Mouse (Mus musculus) CH12.LX (cell line): ENCODE results near the gene AL732309.1. TPM values are rescaled to one million over a fixed set of nuclear protein-coding genes. Genes with fewer than 3 reads are reported as not detected.

Experiments used
- DNase-seq: peaks from one replicate; pipeline ENCODE4 v3.0.0-alpha.2; 2013; ENCODE audit errors: extremely low read depth
- H3K27ac ChIP-seq: 2 replicates; pipeline ENCODE4 v1.5.1; 2012; ENCODE audit warnings: low read depth, mild to moderate bottlenecking, control low read depth, moderate library complexity; ENCODE audit not compliant: insufficient read depth
- H3K27me3 ChIP-seq: replicated peaks from 2 replicates; pipeline ENCODE3; 2012; ENCODE audit warnings: inconsistent platforms
- H3K36me3 ChIP-seq, 2 experiments: replicated peaks in 1 of 2; 2 replicates each; pipeline versions ENCODE3 to v1.6.1; 2012; ENCODE audit warnings: inconsistent platforms in 1 of 2, low read length in 1 of 2, mild to moderate bottlenecking in 1 of 2, mixed read lengths in 1 of 2, moderate library complexity in 1 of 2; ENCODE audit not compliant: control insufficient read depth in 1 of 2, insufficient read depth in 1 of 2
- H3K4me1 ChIP-seq, 2 experiments: 2 replicates each; pipeline ENCODE4 v1.6.1; 2012; ENCODE audit warnings: inconsistent platforms in 1 of 2, moderate library complexity in 1 of 2; ENCODE audit not compliant: insufficient read depth in 2 of 2, control insufficient read depth in 1 of 2
- H3K4me2 ChIP-seq: 2 replicates; pipeline ENCODE4 v1.6.1; 2012; ENCODE audit warnings: low read depth, mild to moderate bottlenecking, control low read depth; ENCODE audit not compliant: poor library complexity, insufficient read depth, severe bottlenecking
- H3K4me3 ChIP-seq, 3 experiments: fragments of 150-350 bp in 1 of 3; sonication (generic) in 1 of 3; replicated peaks in 1 of 3; 2 replicates each; pipeline versions ENCODE3 to v1.5.1; 2011 to 2012; ENCODE audit warnings: low read depth in 2 of 3, low read length in 2 of 3, mild to moderate bottlenecking in 2 of 3, moderate library complexity in 2 of 3, control low read depth in 1 of 3, improper control_type of control experiment in 1 of 3, inconsistent platforms in 1 of 3, mixed read lengths in 1 of 3; ENCODE audit not compliant: poor library complexity in 1 of 3
- H3K79me2 ChIP-seq: replicated peaks from 2 replicates; pipeline ENCODE4 v1.6.1; 2012; ENCODE audit warnings: mild to moderate bottlenecking, moderate library complexity; ENCODE audit not compliant: control insufficient read depth, poor library complexity, insufficient read depth, severe bottlenecking; ENCODE audit errors: extremely low read depth
- H3K9ac ChIP-seq: 2 replicates; pipeline ENCODE4 v1.6.1; 2012; ENCODE audit warnings: low read depth, mild to moderate bottlenecking, control low read depth, moderate library complexity; ENCODE audit not compliant: insufficient read depth
- H3K9me3 ChIP-seq: replicated peaks from 2 replicates; pipeline ENCODE3; 2012; ENCODE audit warnings: low read length, inconsistent platforms, mixed read lengths
- CHD1 ChIP-seq: IDR thresholded peaks from 2 replicates; pipeline ENCODE4 v1.6.1; 2012; ENCODE audit warnings: low read depth, low read length, improper control_type of control experiment, inconsistent platforms
- CTCF ChIP-seq, 2 experiments: IDR thresholded peaks in 1 of 2; conservative IDR thresholded peaks in 1 of 2; 2 replicates each; pipeline ENCODE4 v1.5.1; 2011 to 2012; ENCODE audit warnings: low read depth in 2 of 2, low read length in 2 of 2, improper control_type of control experiment in 1 of 2, inconsistent platforms in 1 of 2, mild to moderate bottlenecking in 1 of 2, moderate library complexity in 1 of 2
- ELF1 ChIP-seq: IDR thresholded peaks from 2 replicates; pipeline ENCODE4 v1.6.1; 2014; ENCODE audit warnings: low read depth, mild to moderate bottlenecking, inconsistent platforms, low read length, improper control_type of control experiment
- ETS1 ChIP-seq: conservative IDR thresholded peaks from 2 replicates; pipeline ENCODE4 v1.6.1; 2012; ENCODE audit warnings: low read depth, mild to moderate bottlenecking, inconsistent platforms, low read length, improper control_type of control experiment, moderate library complexity
- JUN ChIP-seq: IDR thresholded peaks from 2 replicates; pipeline ENCODE4 v1.6.1; 2011; ENCODE audit warnings: low read depth, mild to moderate bottlenecking, low read length, improper control_type of control experiment, moderate library complexity; ENCODE audit not compliant: insufficient read depth
- MAX ChIP-seq: IDR thresholded peaks from 2 replicates; pipeline ENCODE4 v1.6.1; 2011; ENCODE audit warnings: low read length, improper control_type of control experiment
- MAZ ChIP-seq: IDR thresholded peaks from 2 replicates; pipeline ENCODE4 v1.6.1; 2012; ENCODE audit warnings: low read depth, mild to moderate bottlenecking, inconsistent platforms, low read length, improper control_type of control experiment, moderate library complexity
- MEF2A ChIP-seq: IDR thresholded peaks from 2 replicates; pipeline ENCODE4 v1.6.1; 2014; ENCODE audit warnings: low read depth, mild to moderate bottlenecking, inconsistent platforms, low read length, improper control_type of control experiment, borderline replicate concordance
- MXI1 ChIP-seq: IDR thresholded peaks from 2 replicates; pipeline ENCODE4 v1.6.1; 2011; ENCODE audit warnings: mild to moderate bottlenecking, low read depth, low read length, improper control_type of control experiment
- MYC ChIP-seq: IDR thresholded peaks from 2 replicates; pipeline ENCODE4 v1.6.1; 2011; ENCODE audit warnings: low read depth, mild to moderate bottlenecking, improper control_type of control experiment, low read length
- PAX5 ChIP-seq: IDR thresholded peaks from 2 replicates; pipeline ENCODE4 v1.6.1; 2012; ENCODE audit warnings: low read length, inconsistent platforms, mixed read lengths
- POLR2A ChIP-seq: IDR thresholded peaks from 2 replicates; pipeline ENCODE4 v1.6.1; 2011; ENCODE audit warnings: low read depth, mild to moderate bottlenecking, improper control_type of control experiment, low read length
- POLR2AphosphoS2 ChIP-seq: IDR thresholded peaks from 2 replicates; pipeline ENCODE4 v1.6.1; 2011; ENCODE audit warnings: low read depth, low read length, improper control_type of control experiment
- RAD21 ChIP-seq: IDR thresholded peaks from 2 replicates; pipeline ENCODE4 v1.6.1; 2011; ENCODE audit warnings: low read depth, mild to moderate bottlenecking, low read length, improper control_type of control experiment, moderate library complexity
- RCOR1 ChIP-seq: conservative IDR thresholded peaks from 2 replicates; pipeline ENCODE4 v1.6.1; 2012; ENCODE audit warnings: low read depth, mild to moderate bottlenecking, inconsistent platforms, low read length, improper control_type of control experiment
- TBP ChIP-seq: conservative IDR thresholded peaks from 2 replicates; pipeline ENCODE4 v1.6.1; 2011; ENCODE audit warnings: low read depth, low read length, improper control_type of control experiment
- TCF12 ChIP-seq: IDR thresholded peaks from 2 replicates; pipeline ENCODE4 v1.6.1; 2014; ENCODE audit warnings: low read depth, mild to moderate bottlenecking, inconsistent platforms, low read length, improper control_type of control experiment
- USF2 ChIP-seq: conservative IDR thresholded peaks from 2 replicates; pipeline ENCODE4 v1.6.1; 2011; ENCODE audit warnings: low read depth, low read length, improper control_type of control experiment
- ZMIZ1 ChIP-seq: IDR thresholded peaks from 2 replicates; pipeline ENCODE4 v1.6.1; 2012; ENCODE audit warnings: low read depth, mild to moderate bottlenecking, inconsistent platforms, low read length, improper control_type of control experiment
- ZNF384 ChIP-seq: IDR thresholded peaks from 2 replicates; pipeline ENCODE4 v1.6.1; 2012; ENCODE audit warnings: low read depth, low read length, improper control_type of control experiment, inconsistent platforms
- dilution Hi-C: fragments of 300-500 bp; cut with MboI; formaldehyde crosslinking; loops from 2 replicates; pipeline ENCODE4 v1.14.3; 2020; ENCODE audit warnings: low sequenced_read_pairs; ENCODE audit not compliant: extremely low pct_unique_long_range_greater_than_20kb, extremely low pct_ligation_motif_present
- in situ Hi-C: fragments of 300-500 bp; cut with MboI; formaldehyde crosslinking; loops from 3 replicates; pipeline ENCODE4 v1.14.3; 2019; ENCODE audit warnings: low sequenced_read_pairs, low pct_ligation_motif_present, low pct_unique_long_range_greater_than_20kb, mixed read lengths
- polyA plus RNA-seq: library from polyadenylated mRNA; unstranded; fragments of >175 nt; gene quantifications from 2 replicates; pipeline ENCODE4 v1.2.1, GENCODE M21; 2012; ENCODE audit warnings: low read depth; ENCODE audit not compliant: insufficient read length
- total RNA-seq, 2 experiments: library from RNA; depleted of rRNA; stranded (reverse); fragments of 300-350 nt in 1 of 2; fragments of >200 nt in 1 of 2; gene quantifications; 2 replicates each; pipeline ENCODE4 v1.2.3; 2012 to 2014

The AL732309.1 gene
- total and polyA plus RNA-seq, 3 experiments: 4.5 to 8.9 (median 6.7) TPM

DNA sequence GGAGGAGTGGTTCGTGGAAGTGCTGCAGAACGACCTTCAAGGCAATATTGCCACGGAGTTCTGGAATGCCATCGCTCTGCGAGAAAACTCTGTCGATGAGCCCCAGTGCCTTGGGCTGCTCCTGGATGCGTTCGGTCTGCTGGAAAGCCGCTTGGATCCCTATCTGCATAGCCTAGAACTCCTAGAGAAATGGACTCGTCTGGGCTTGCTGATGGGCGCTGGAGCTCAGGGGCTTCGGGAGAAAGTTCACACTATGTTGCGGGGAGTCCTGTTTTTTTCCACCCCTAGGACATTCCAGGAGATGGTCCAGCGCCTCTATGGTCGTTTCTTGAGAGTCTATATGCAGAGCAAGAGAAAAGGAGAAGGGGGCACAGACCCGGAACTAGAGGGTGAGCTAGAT is 26.3 kb upstream of the AL732309.1 start:
- peaks cover 41 to 78% of the 10 kb centered on the region in 2 experiments for H3K36me3 ChIP-seq
- peak overlapping the region; percentile 79 to 97 (median 91) for H3K4me3 ChIP-seq
- H3K9ac ChIP-seq: peak overlapping the region; percentile 68
- no peak overlapping the region for H3K27ac ChIP-seq
- peaks cover 5 to 42% of the 10 kb centered on the region in 2 experiments; a peak in 3 of 4 replicates for H3K4me1 ChIP-seq
- no peak for DNase-seq
- dilution Hi-C loops (no loop called here), in situ Hi-C loops (loop anchor here (10.0 kb wide), 1 partner anchor 62 kb away; the partner anchor contains the start of gene Man1b1)
- H3K27me3 ChIP-seq: no peaks in the 10 kb centered on the region
- H3K4me2 ChIP-seq: peak overlapping the region; percentile 39
- peaks cover 19% of the 10 kb centered on the region for H3K79me2 ChIP-seq
- TF ChIP-seq MEF2A (no peak), JUN (no peak), USF2 (no peak), MYC (no peak), ELF1 (no peak), POLR2A (no peak), RAD21 (no peak)
- no peaks in the 10 kb centered on the region for H3K9me3 ChIP-seq

DNA sequence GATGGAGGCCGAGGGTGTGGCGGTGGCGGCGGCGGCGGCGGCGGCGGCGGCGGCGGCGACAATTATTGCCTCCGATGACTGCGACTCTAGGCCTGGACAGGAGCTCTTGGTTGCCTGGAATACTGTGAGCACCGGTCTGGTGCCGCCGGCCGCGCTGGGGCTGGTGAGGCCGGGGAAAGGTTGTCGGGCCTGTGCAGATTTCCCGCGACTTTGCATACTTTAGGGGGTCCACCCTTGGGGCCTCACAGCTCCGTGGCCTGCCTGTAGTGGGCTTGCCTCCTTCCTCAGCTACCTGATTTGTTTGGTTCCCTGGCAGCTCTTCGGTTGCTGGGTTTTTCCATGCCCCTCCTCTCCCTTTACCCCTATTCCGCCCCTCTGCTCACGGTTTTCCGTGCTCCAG is 25.9 kb upstream of the AL732309.1 start:
- H3K4me3 ChIP-seq: peak overlapping the region; percentile 79 to 97 (median 91)
- no peak overlapping the region for H3K27ac ChIP-seq
- in situ Hi-C loops: loop anchor here (10.0 kb wide), 1 partner anchor 62 kb away; the partner anchor contains the start of gene Man1b1
- H3K79me2 ChIP-seq: peaks cover 19% of the 10 kb centered on the region
- peaks cover 37 to 75% of the 10 kb centered on the region in 2 experiments for H3K36me3 ChIP-seq
- H3K27me3 ChIP-seq: no peaks in the 10 kb centered on the region
- no peak for DNase-seq
- no peak for TF ChIP-seq ZNF384
- no peak for TF ChIP-seq MXI1
- no peak for TF ChIP-seq CHD1
- no peak for TF ChIP-seq MAZ
- no peak for TF ChIP-seq RCOR1
- no peak for TF ChIP-seq POLR2AphosphoS2
- no peak for TF ChIP-seq ETS1
- no peak for TF ChIP-seq CTCF (conservative IDR thresholded peaks at IDR 0.05 in 1 of 2, IDR thresholded peaks at IDR 0.05 in 1 of 2; ENCODE audit: low read depth in 2 of 2, low read length in 2 of 2)
- TF ChIP-seq TCF12: no peak
- TF ChIP-seq TBP: no peak
- no peak for TF ChIP-seq PAX5
- no peak for TF ChIP-seq JUN
- TF ChIP-seq MAX: no peak
- no peak for TF ChIP-seq ZMIZ1
- TF ChIP-seq, all 38 proteins: peak for 0
- Histone ChIP-seq H3K9ac (peak overlapping the region; percentile 68), H3K9me3 (no peaks in the 10 kb centered on the region), H3K4me2 (peak overlapping the region; percentile 39; the same call in 1 of the 2 replicates), H3K4me1 (peaks cover 6 to 47% of the 10 kb centered on the region in 2 experiments; a peak in 3 of 4 replicates)
- dilution Hi-C loops: no loop called here
